Mouse (Mus musculus): ENCODE measurements around the gene Olfr1406.
"Not testable (repeated sequence)": the region's sequence is repeated elsewhere in the genome, so short reads cannot be mapped to it uniquely, and the experiment has no call there.

Gene Olfr1406

GRCm38 (mm10) chr1:173190540-173190939 lies at the start of gene Olfr1406:
Gene Olfr1406 (minus strand): TSS chr1:173190640.
- no peak for DNase-seq (ENCODE audit: low read depth, low spot score)

GRCm38 (mm10) chr1:173237004-173237403 lies 46.6 kb upstream of the Olfr1406 start:
- not testable (repeated sequence) for DNase-seq (ENCODE audit: low read depth, low spot score)

GRCm38 (mm10) chr1:173227081-173227480 lies 36.6 kb upstream of the Olfr1406 start, which contains the start of gene Fcer1a:
Gene Fcer1a (minus strand): TSS chr1:173227214.
- no peak for DNase-seq (ENCODE audit: low read depth, low spot score)

GRCm38 (mm10) chr1:173216481-173216880 lies 26.0 kb upstream of the Olfr1406 start:
- no peak for DNase-seq (ENCODE audit: low read depth, low spot score)

GRCm38 (mm10) chr1:173212092-173212491 lies 21.7 kb upstream of the Olfr1406 start, which contains the start of gene Olfr1404:
Gene Olfr1404 (plus strand): TSS chr1:173212392.
- no peak for DNase-seq (ENCODE audit: low read depth, low spot score)

- no peak for DNase-seq (ENCODE audit: low read depth, low spot score)
These were observed 7.1 kb upstream of the Olfr1406 start, which contains the start of gene Olfr218 for GRCm38 (mm10) chr1:173197508-173197907. Gene Olfr218 (plus strand): TSS chr1:173197808.

GRCm38 (mm10) chr1:173196359-173196758 lies 5.9 kb upstream of the Olfr1406 start:
- DNase-seq (ENCODE audit: low read depth, low spot score): no peak

GRCm38 (mm10) chr1:173192059-173192458 lies 1.6 kb upstream of the Olfr1406 start:
- DNase-seq (ENCODE audit: low read depth, low spot score): no peak

- DNase-seq (ENCODE audit: low read depth, low spot score): no peak
These were observed 16.1 kb downstream of the Olfr1406 start for GRCm38 (mm10) chr1:173174154-173174842.

GRCm38 (mm10) chr1:173137274-173137673 lies 53.2 kb downstream of the Olfr1406 start, which contains the start of gene Olfr1408:
Gene Olfr1408 (minus strand): TSS chr1:173137374.
- no peak for DNase-seq (ENCODE audit: low read depth, low spot score)
